8 mouse cellular contexts compared by ENCODE assay signal in genomic region chr17:3082125-3082755, GRCm38 (mm10). TPM values are rescaled to one million over a fixed set of nuclear protein-coding genes. Genes with fewer than 3 reads are reported as not detected.
A peak's percentile ranks its signal among the peaks of the same experiment; 100 is the strongest.
DNase-seq lines count a peak whose midpoint lies in the region; ATAC-seq and TF ChIP-seq lines count a peak whose summit lies in the region.
"Not testable (repeated sequence)": the region's sequence is repeated elsewhere in the genome, so short reads cannot be mapped to it uniquely, and the experiment has no call there.

No protein-coding gene starts in this region.

- H3ac ChIP-seq in myocyte (ENCODE audit: control insufficient read depth, insufficient read length) = not testable (repeated sequence)

- H3K79me2 ChIP-seq in myocyte (ENCODE audit: control insufficient read depth, insufficient read depth) = not testable (repeated sequence)

- H3K4me3 ChIP-seq in forebrain, embryonic 15.5 days = peak overlapping the region; percentile 41
- H3K4me3 ChIP-seq in liver, embryonic 12.5 days = peak overlapping the region; percentile 51
- peak overlapping the region; percentile 41 for H3K4me3 ChIP-seq in myocyte
- not testable (repeated sequence) for H3K4me3 ChIP-seq in stomach, embryonic 15.5 days (replicated peaks)

- 72% methylated on average over 7 of the region's 9 CpGs for whole genome bisulfite sequencing in forebrain, embryonic 15.5 days
- WGBS in liver, embryonic 12.5 days (ENCODE audit: insufficient replicate concordance) = 68% methylated on average over 7 of the region's 9 CpGs
- 66% methylated on average over 7 of the region's 9 CpGs for WGBS in stomach, embryonic 15.5 days

- H3K27me3 ChIP-seq in forebrain, embryonic 15.5 days; liver, embryonic 12.5 days (replicated peaks); myocyte (ENCODE audit: control insufficient read depth, insufficient read depth, insufficient read length); stomach, embryonic 15.5 days (replicated peaks): not testable (repeated sequence)

- intact Hi-C loops in heart, postnatal 10 days (cut with DNase I) = loop anchor here (10.0 kb wide), 1 partner anchor 363 kb away; no protein-coding TSS in a partner anchor

- H3K4me2 ChIP-seq in forebrain, embryonic 15.5 days (replicated peaks) = peak overlapping the region; percentile 39
- H3K4me2 ChIP-seq in liver, embryonic 12.5 days = peak overlapping the region; percentile 72
- H3K4me2 ChIP-seq in myocyte (ENCODE audit: low read depth) = peak overlapping the region; percentile 61
- not testable (repeated sequence) for H3K4me2 ChIP-seq in stomach, embryonic 15.5 days

- not testable (repeated sequence) for H3K4me1 ChIP-seq in forebrain, embryonic 15.5 days; stomach, embryonic 15.5 days
- H3K4me1 ChIP-seq in liver, embryonic 12.5 days = peaks cover 11% of the 10 kb centered on the region

- not testable (repeated sequence) for H3K9me3 ChIP-seq in forebrain, embryonic 15.5 days; liver, embryonic 12.5 days (replicated peaks); stomach, embryonic 15.5 days

- DNase-seq in cerebellum, adult 11-12 months = peak; percentile 87
- peak; percentile 18 to 37 for DNase-seq in heart, postnatal 10 days
- DNase-seq in kidney, postnatal 10 days = peak; percentile 24

- H3K27ac ChIP-seq in forebrain, embryonic 15.5 days (replicated peaks) = 0 out of 2 replicates have a peak overlapping the region, but pooled peaks have one; percentile 79
- not testable (repeated sequence) for H3K27ac ChIP-seq in liver, embryonic 12.5 days; stomach, embryonic 15.5 days

- not testable (repeated sequence) for H3K9ac ChIP-seq in forebrain, embryonic 15.5 days (replicated peaks); liver, embryonic 12.5 days; stomach, embryonic 15.5 days

- peak; percentile 0 for ATAC-seq in CD4-positive, CD25-positive, alpha-beta regulatory T cell, adult 4 months
- peak; percentile 51 for ATAC-seq in forebrain, embryonic 15.5 days (replicated peaks)
- peak; percentile 53 for ATAC-seq in liver, embryonic 12.5 days
- ATAC-seq in stomach, embryonic 15.5 days (ENCODE audit: insufficient read depth, low FRiP score, low read depth) = peak; percentile 57

- H3K36me3 ChIP-seq in forebrain, embryonic 15.5 days; liver, embryonic 12.5 days; myocyte (ENCODE audit: control insufficient read depth, insufficient read depth); stomach, embryonic 15.5 days: not testable (repeated sequence)

- TF ChIP-seq POLR2A in myocyte (IDR thresholded peaks at IDR 0.05; ENCODE audit: insufficient read length, low read depth) = not testable (repeated sequence)

RNA-seq across cellular contexts. Expression of gene Scaf8, which starts 32.5 kb away (rescaled TPM):
- 10 to 100 TPM; 23.4 to 25.5 TPM for polyA plus RNA-seq in CD4-positive, CD25-positive, alpha-beta regulatory T cell, adult 4 months (2017; shearing (Covaris generic))
- polyA plus RNA-seq in forebrain, embryonic 15.5 days (2015; fragmentation: Nextera tagmentation; extraction: Ambion mirVana) = 19.2 and 19.4 TPM in 2 replicates
- total RNA-seq in heart, postnatal 10 days (2021) = 10 to 100 TPM; 45.2 to 45.8 TPM
- polyA plus RNA-seq in liver, embryonic 12.5 days (2016; fragmentation: Nextera tagmentation; extraction: Ambion mirVana) = 15.8 and 17.6 TPM in 2 replicates
- 15.4 TPM for polyA plus RNA-seq in myocyte (2012; fragmentation: generic; extraction: Trizol)
- 16.1 and 18.0 TPM in 2 replicates for polyA plus RNA-seq in stomach, embryonic 15.5 days (2015; fragmentation: Nextera tagmentation; extraction: Ambion mirVana)

Comparison
In these comparisons a context has a peak if more than half of its experiments do, and no peak if none do; other contexts are left out.
1. ATAC-seq: peak in every context shown above with its lines; median percentile 57 in stomach, embryonic 15.5 days; 53 in liver, embryonic 12.5 days; 51 in forebrain, embryonic 15.5 days; 0 in CD4-positive, CD25-positive, alpha-beta regulatory T cell, adult 4 months.
2. DNase-seq: peak in every context shown above with its lines; median percentile 87 in cerebellum, adult 11-12 months; 28 in heart, postnatal 10 days; 24 in kidney, postnatal 10 days.